Comparison of ENCODE assay signal across 22 mouse cellular contexts in the genomic region with DNA sequence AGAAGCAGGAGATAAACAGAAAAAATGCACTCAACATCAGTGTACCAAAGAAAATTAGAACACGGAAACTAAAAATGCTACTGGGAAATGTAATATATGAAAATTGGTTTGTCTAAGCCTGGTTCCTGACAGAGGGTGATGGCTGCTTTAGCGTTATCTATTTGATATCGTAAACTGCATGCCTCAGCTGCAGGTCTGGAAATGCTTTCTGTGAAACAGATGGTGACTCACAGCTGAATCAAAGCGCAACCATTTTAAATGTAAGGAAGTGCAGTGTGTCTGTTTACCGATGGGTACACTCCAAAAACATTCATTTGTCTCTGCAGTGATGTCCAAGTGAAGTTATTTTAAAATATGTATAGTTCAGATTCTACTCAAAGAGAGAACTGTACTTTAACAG.
DNase-seq lines count a peak whose midpoint lies in the region; ATAC-seq and TF ChIP-seq lines count a peak whose summit lies in the region.
"Had no signal": no experiment of that assay in that cellular context is flagged by ENCODE, and none has a peak within 500 bp of the region (broad histone marks: within the 10 kb centered on the region; RNA-seq: fewer than 3 reads in every experiment).

No protein-coding gene starts in this region.

- 75% methylated on average over 5 of the region's 5 CpGs for WGBS in forebrain, embryonic 14.5 days
- WGBS in forebrain, embryonic 10.5 days, result 94% methylated on average over 5 of the region's 5 CpGs
- whole genome bisulfite sequencing in midbrain, postnatal 0 days, result 84% methylated on average over 5 of the region's 5 CpGs
- WGBS in midbrain, embryonic 13.5 days, result 84% methylated on average over 5 of the region's 5 CpGs
- 70% methylated on average over 5 of the region's 5 CpGs for WGBS in intestine, embryonic 16.5 days

- H3K4me2 ChIP-seq in forebrain, embryonic 14.5 days (ENCODE audit: low read length), result no peak overlapping the region
- no peak overlapping the region for H3K4me2 ChIP-seq in midbrain, postnatal 0 days (ENCODE audit: low read depth, low read length, poor library complexity, severe bottlenecking)
- no peak overlapping the region for H3K4me2 ChIP-seq in midbrain, embryonic 13.5 days (replicated peaks)
- no peak overlapping the region for H3K4me2 ChIP-seq in intestine, embryonic 16.5 days (ENCODE audit: low read depth, low read length)
- H3K4me2 ChIP-seq: embryonic facial prominence, embryonic 15.5 days; heart, embryonic 12.5 days; hindbrain, embryonic 15.5 days had no signal

- peak; percentile 51 for DNase-seq in forebrain, embryonic 14.5 days (ENCODE audit: low spot score)
- no peak for DNase-seq in forebrain, embryonic 10.5 days (ENCODE audit: extremely low spot score, low spot score)
- peak; percentile 2 for DNase-seq in midbrain, postnatal 0 days (ENCODE audit: low spot score)
- peak; percentile 45 for DNase-seq in brain, adult 2 months (ENCODE audit: low read depth, low spot score)
- DNase-seq in telencephalon, adult 2 months (ENCODE audit: low read depth, low spot score), result peak; percentile 5
- DNase-seq: adrenal gland, adult 2 months; adrenal gland, postnatal 25 days; cerebellum, adult 11 months; cerebellum, adult 8-10 months; cerebellum, postnatal 14 days; embryo, embryonic 11 days; gastrocnemius, adult 2 months; gastrocnemius, postnatal 25 days had no signal

- H3K36me3 ChIP-seq in forebrain, embryonic 14.5 days (ENCODE audit: control insufficient read depth, insufficient read depth, low read length), result no peaks in the 10 kb centered on the region
- H3K36me3 ChIP-seq in forebrain, embryonic 10.5 days (replicated peaks), result no peaks in the 10 kb centered on the region
- H3K36me3 ChIP-seq in midbrain, postnatal 0 days (ENCODE audit: insufficient read depth, low read length), result no peaks in the 10 kb centered on the region
- H3K36me3 ChIP-seq in midbrain, embryonic 13.5 days, result no peaks in the 10 kb centered on the region
- no peaks in the 10 kb centered on the region for H3K36me3 ChIP-seq in intestine, embryonic 16.5 days (ENCODE audit: control insufficient read depth, insufficient read depth, low read length)
- H3K36me3 ChIP-seq: embryonic facial prominence, embryonic 15.5 days; heart, embryonic 12.5 days; hindbrain, embryonic 10.5 days; hindbrain, embryonic 15.5 days had no signal

- H3K4me3 ChIP-seq in forebrain, embryonic 14.5 days (ENCODE audit: low read depth, low read length), result no peak overlapping the region
- H3K4me3 ChIP-seq in forebrain, embryonic 10.5 days, result no peak overlapping the region
- H3K4me3 ChIP-seq in midbrain, postnatal 0 days (ENCODE audit: low read depth, low read length), result no peak overlapping the region
- no peak overlapping the region for H3K4me3 ChIP-seq in midbrain, embryonic 13.5 days (replicated peaks)
- no peak overlapping the region for H3K4me3 ChIP-seq in intestine, embryonic 16.5 days (ENCODE audit: low read length)
- H3K4me3 ChIP-seq: embryonic facial prominence, embryonic 15.5 days; erythroblast, embryonic 14.5 days; gastrocnemius, adult 2 months; heart, embryonic 12.5 days; hindbrain, embryonic 10.5 days; hindbrain, embryonic 15.5 days had no signal

- no peaks in the 10 kb centered on the region for H3K27me3 ChIP-seq in forebrain, embryonic 14.5 days (replicated peaks; ENCODE audit: control insufficient read depth, insufficient read depth, low read length)
- no peaks in the 10 kb centered on the region for H3K27me3 ChIP-seq in forebrain, embryonic 10.5 days (ENCODE audit: poor library complexity, severe bottlenecking)
- no peaks in the 10 kb centered on the region for H3K27me3 ChIP-seq in midbrain, postnatal 0 days (ENCODE audit: insufficient read depth, low read length)
- H3K27me3 ChIP-seq in midbrain, embryonic 13.5 days, result no peaks in the 10 kb centered on the region
- H3K27me3 ChIP-seq in intestine, embryonic 16.5 days (replicated peaks; ENCODE audit: control insufficient read depth, insufficient read depth, low read length), result no peaks in the 10 kb centered on the region
- H3K27me3 ChIP-seq: CH12.LX; embryonic facial prominence, embryonic 15.5 days; heart, embryonic 12.5 days; hindbrain, embryonic 15.5 days had no signal

- no peak for TF ChIP-seq CTCF in midbrain, postnatal 0 days (IDR thresholded peaks at IDR 0.05)

- H3K9me3 ChIP-seq in forebrain, embryonic 14.5 days (replicated peaks; ENCODE audit: control insufficient read depth, low read length), result no peaks in the 10 kb centered on the region
- H3K9me3 ChIP-seq in forebrain, embryonic 10.5 days, result no peaks in the 10 kb centered on the region
- H3K9me3 ChIP-seq in midbrain, postnatal 0 days (ENCODE audit: low read length), result no peaks in the 10 kb centered on the region
- no peaks in the 10 kb centered on the region for H3K9me3 ChIP-seq in midbrain, embryonic 13.5 days
- no peaks in the 10 kb centered on the region for H3K9me3 ChIP-seq in intestine, embryonic 16.5 days (ENCODE audit: control insufficient read depth, low read length)
- H3K9me3 ChIP-seq: embryonic facial prominence, embryonic 15.5 days; heart, embryonic 12.5 days; hindbrain, embryonic 10.5 days; hindbrain, embryonic 15.5 days had no signal

- no peak overlapping the region for H3K9ac ChIP-seq in forebrain, embryonic 14.5 days (ENCODE audit: low read length)
- H3K9ac ChIP-seq in midbrain, postnatal 0 days (replicated peaks; ENCODE audit: low read length, poor library complexity, severe bottlenecking), result no peak overlapping the region
- no peak overlapping the region for H3K9ac ChIP-seq in midbrain, embryonic 13.5 days (replicated peaks)
- no peak overlapping the region for H3K9ac ChIP-seq in intestine, embryonic 16.5 days (ENCODE audit: low read depth, low read length)
- H3K9ac ChIP-seq: embryonic facial prominence, embryonic 15.5 days; heart, embryonic 12.5 days; hindbrain, embryonic 15.5 days had no signal

- no peaks in the 10 kb centered on the region for H3K4me1 ChIP-seq in forebrain, embryonic 14.5 days (ENCODE audit: control insufficient read depth, insufficient read depth, low read length)
- no peaks in the 10 kb centered on the region for H3K4me1 ChIP-seq in forebrain, embryonic 10.5 days
- no peaks in the 10 kb centered on the region for H3K4me1 ChIP-seq in midbrain, postnatal 0 days (ENCODE audit: insufficient read depth, low read length)
- no peaks in the 10 kb centered on the region for H3K4me1 ChIP-seq in midbrain, embryonic 13.5 days (replicated peaks)
- H3K4me1 ChIP-seq in intestine, embryonic 16.5 days (ENCODE audit: control insufficient read depth, insufficient read depth, low read length), result no peaks in the 10 kb centered on the region
- H3K4me1 ChIP-seq: embryonic facial prominence, embryonic 15.5 days; heart, embryonic 12.5 days; hindbrain, embryonic 10.5 days; hindbrain, embryonic 15.5 days had no signal

- H3K27ac ChIP-seq in forebrain, embryonic 14.5 days (ENCODE audit: low read depth, low read length), result no peak overlapping the region
- H3K27ac ChIP-seq in forebrain, embryonic 10.5 days, result no peak overlapping the region
- no peak overlapping the region for H3K27ac ChIP-seq in midbrain, postnatal 0 days (ENCODE audit: low read depth, low read length)
- no peak overlapping the region for H3K27ac ChIP-seq in midbrain, embryonic 13.5 days
- no peak overlapping the region for H3K27ac ChIP-seq in intestine, embryonic 16.5 days (ENCODE audit: low read length)
- H3K27ac ChIP-seq: embryonic facial prominence, embryonic 15.5 days; gastrocnemius, adult 2 months; hindbrain, embryonic 10.5 days; hindbrain, embryonic 15.5 days had no signal

- peak; percentile 60; the same call in 1 of the 2 replicates for ATAC-seq in forebrain, embryonic 14.5 days
- ATAC-seq in midbrain, postnatal 0 days (ENCODE audit: low FRiP score), result no peak
- no peak for ATAC-seq in midbrain, embryonic 13.5 days
- no peak for ATAC-seq in intestine, embryonic 16.5 days
- ATAC-seq: inflammation-experienced regulatory T-cells, adult 6 months had no signal
